Mouse (Mus musculus) hindbrain, embryonic 11.5 days (tissue): ENCODE measurements around the gene Foxr1. TPM values are rescaled to one million over a fixed set of nuclear protein-coding genes. Genes with fewer than 3 reads are reported as not detected.

Experiments used
- ATAC-seq: fragments of 200-750 bp; cut with Nextera tagmentation; 2 replicates; pipeline ENCODE4 v1.8.0; 2017; ENCODE audit warnings: mild to moderate bottlenecking, moderate TSS enrichment, moderate library complexity; ENCODE audit not compliant: low FRiP score
- DNase-seq: peaks from one replicate; pipeline ENCODE4 v3.0.0-alpha.2; 2015; ENCODE audit warnings: low spot score
- H3K27ac ChIP-seq: fragments of 300-500 bp; sonication (generic); 2 replicates; pipeline ENCODE4 v1.5.1; 2014; ENCODE audit warnings: mild to moderate bottlenecking, low read depth, low read length
- H3K27me3 ChIP-seq: fragments of 300-500 bp; sonication (generic); 2 replicates; pipeline ENCODE4 v1.6.1; 2014; ENCODE audit warnings: mild to moderate bottlenecking, low read length, moderate library complexity, mixed read lengths; ENCODE audit not compliant: control insufficient read depth, insufficient read depth
- H3K36me3 ChIP-seq: fragments of 300-500 bp; sonication (generic); 2 replicates; pipeline ENCODE4 v1.6.1; 2014; ENCODE audit warnings: mild to moderate bottlenecking, low read length, moderate library complexity, mixed read lengths; ENCODE audit not compliant: control insufficient read depth, insufficient read depth
- H3K4me1 ChIP-seq: fragments of 300-500 bp; sonication (generic); replicated peaks from 2 replicates; pipeline ENCODE4 v1.6.1; 2014; ENCODE audit warnings: low read length, mixed read lengths; ENCODE audit not compliant: control insufficient read depth, insufficient read depth
- H3K4me2 ChIP-seq: fragments of 300-500 bp; sonication (generic); replicated peaks from 2 replicates; pipeline ENCODE4 v1.6.1; 2014; ENCODE audit warnings: mild to moderate bottlenecking, low read depth, low read length
- H3K4me3 ChIP-seq: fragments of 300-500 bp; sonication (generic); 2 replicates; pipeline ENCODE4 v1.5.1; 2014; ENCODE audit warnings: low read depth, low read length
- H3K9ac ChIP-seq: fragments of 300-500 bp; sonication (generic); 2 replicates; pipeline ENCODE4 v1.6.1; 2014; ENCODE audit warnings: low read depth, low read length
- H3K9me3 ChIP-seq: fragments of 300-500 bp; sonication (generic); 2 replicates; pipeline ENCODE4 v1.6.1; 2016; ENCODE audit warnings: low read length; ENCODE audit not compliant: control insufficient read depth
- WGBS: fragments of 180-500 bp; shearing (Covaris S2); extraction: QIAGEN DNeasy Blood & Tissue Kit; methylation state at CpG from one replicate; pipeline ENCODE4 v1.1.7; 2014; 5-methylcytosine and 5-hydroxymethylcytosine counted together
- polyA plus RNA-seq: library from polyadenylated mRNA; unstranded; fragments of >200 nt; fragmentation: Nextera tagmentation; extraction: Ambion mirVana; gene quantifications from 2 replicates; pipeline ENCODE4 v1.2.1, GENCODE M21; 2014

Foxr1 gene
- polyA plus RNA-seq, 1 experiment from 2014 or later, result not detected

DNA sequence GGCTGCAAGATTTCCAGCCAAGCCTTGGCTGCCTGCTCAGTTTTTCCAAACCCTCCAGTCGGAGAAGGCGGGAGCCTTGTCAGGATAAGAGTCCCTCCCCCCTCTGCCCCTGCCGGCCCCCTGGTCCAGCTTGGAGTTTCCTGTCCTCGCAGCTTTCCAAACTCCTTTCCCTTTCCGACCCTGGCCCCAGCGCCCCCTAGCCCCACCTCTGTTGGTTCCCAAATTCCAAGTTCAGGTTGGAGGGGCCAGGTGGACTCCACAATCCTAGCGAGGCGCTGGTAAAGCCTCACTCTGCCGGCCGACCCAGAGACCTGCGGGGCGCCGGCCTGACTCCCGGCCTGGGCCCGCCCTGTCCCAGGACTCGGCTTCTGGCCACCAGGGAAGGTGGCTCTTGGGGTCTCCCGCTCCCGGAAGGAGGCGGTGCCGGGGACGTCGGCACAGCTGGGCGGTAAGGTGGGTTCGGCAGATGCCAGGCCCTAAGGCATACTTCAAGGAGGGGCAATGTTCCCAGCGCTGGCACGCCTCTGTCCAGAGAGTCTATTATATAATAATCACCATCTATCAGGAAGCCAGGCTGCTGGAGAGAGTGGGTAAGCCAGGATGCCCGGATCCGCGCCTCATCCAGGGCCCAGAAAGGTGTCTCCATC lies 38.1 kb upstream of the Foxr1 start:
- Histone ChIP-seq H3K27ac (peak overlapping the region; percentile 86), H3K9me3 (no peaks in the 10 kb centered on the region), H3K4me3 (peak overlapping the region; percentile 61), H3K4me1 (peaks cover 3% of the 10 kb centered on the region; the same call in 1 of the 2 replicates), H3K4me2 (peak overlapping the region; percentile 98), H3K36me3 (no peaks in the 10 kb centered on the region), H3K9ac (peak overlapping the region; percentile 62), H3K27me3 (peaks cover 2% of the 10 kb centered on the region; the same call in 1 of the 2 replicates)
- DNase-seq (peak; percentile 88), ATAC-seq (peak; percentile 67)
- under 1% methylated on average over 27 of the region's 29 CpGs for WGBS

DNA sequence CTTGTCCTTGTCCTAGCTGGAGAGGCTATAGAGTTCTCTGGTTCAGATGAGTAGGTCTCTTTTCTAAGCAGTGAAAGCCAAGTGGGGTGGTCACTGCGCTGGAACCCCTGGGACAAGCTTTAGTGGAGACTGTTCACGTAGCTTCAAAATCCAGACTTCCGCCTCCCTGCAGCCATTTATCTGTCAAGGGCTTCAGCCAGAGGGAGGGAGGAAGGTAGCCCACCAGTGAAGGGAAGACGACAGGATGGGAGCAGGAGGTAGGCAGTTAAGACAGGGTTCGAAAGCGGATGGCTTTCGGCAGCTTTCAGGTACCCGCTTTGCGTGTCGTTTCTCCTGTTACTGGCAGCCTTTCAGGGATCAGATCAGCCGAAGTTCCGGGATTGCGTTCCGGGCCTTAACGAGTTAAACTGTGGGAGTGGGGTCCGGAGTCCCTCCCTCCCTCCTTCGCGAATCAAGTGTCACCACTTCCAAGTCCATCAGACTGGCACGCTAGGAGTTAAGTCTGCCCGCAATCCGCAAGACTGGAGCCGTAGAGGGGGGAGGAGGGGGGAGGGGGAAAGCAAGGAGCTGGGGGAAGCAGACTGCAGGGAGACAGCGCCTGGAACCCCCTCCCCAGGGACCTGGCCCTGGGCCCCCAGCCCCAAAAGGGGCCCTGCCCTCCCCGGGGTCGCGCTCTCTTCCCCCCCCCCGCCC lies 37.4 kb upstream of the Foxr1 start:
- ATAC-seq (peak; percentile 72), DNase-seq (peak; percentile 92)
- under 1% methylated on average over 22 of the region's 27 CpGs for WGBS
- Histone ChIP-seq H3K27me3 (peaks cover 2% of the 10 kb centered on the region; the same call in 1 of the 2 replicates), H3K4me1 (peaks cover 3% of the 10 kb centered on the region; the same call in 1 of the 2 replicates), H3K36me3 (no peaks in the 10 kb centered on the region), H3K9me3 (no peaks in the 10 kb centered on the region), H3K4me2 (peak overlapping the region; percentile 98), H3K4me3 (peak overlapping the region; percentile 61), H3K27ac (peak overlapping the region; percentile 86), H3K9ac (peak overlapping the region; percentile 62)

DNA sequence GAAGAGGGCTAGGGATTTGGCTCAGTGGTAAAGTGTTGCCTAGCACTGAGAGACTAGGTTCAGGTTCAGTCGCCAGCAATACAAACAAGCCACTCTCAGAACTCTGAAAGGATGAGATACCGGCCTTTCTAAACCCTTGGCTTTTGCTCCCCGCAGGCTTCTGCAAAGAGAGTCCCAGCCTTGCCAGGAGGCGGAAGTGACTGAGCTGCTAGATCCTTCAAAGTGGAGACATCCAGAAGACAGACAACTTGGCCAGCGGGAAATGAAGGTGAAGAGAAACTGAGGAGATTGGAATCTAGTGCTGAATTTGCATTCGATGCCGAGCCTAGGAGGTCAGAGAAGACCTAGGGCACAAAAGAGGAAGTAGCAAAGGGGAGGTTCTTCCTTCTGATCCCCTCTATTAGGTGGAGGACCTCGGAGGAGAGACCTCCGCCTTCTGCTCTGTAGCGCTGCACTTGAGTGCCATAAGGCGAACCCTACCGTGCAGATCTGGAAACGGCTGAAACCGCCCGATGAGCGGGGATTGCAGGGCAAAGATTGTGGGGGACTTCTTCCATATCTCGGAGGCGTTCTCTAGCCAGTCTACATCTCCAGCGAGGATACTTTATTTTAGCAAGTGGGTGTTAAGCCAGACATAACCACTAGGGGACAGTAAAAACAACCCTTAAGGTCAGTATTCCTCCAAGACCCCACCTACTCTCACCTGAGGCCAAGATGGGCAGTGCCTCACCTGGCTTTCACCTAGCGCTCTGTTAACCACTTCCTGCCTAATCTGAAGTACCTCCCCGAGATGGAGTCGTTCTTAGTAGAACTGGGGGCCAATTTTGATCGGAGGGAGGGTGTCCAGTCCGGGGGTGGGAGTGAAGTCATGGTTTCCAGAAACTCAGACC lies 36.6 kb upstream of the Foxr1 start:
- no peak for ATAC-seq
- Histone ChIP-seq H3K27me3 (peaks cover 2% of the 10 kb centered on the region; the same call in 1 of the 2 replicates), H3K4me3 (peak overlapping the region; percentile 61), H3K36me3 (no peaks in the 10 kb centered on the region), H3K4me1 (peaks cover 3% of the 10 kb centered on the region; the same call in 1 of the 2 replicates), H3K27ac (peak overlapping the region; percentile 86), H3K9ac (no peak overlapping the region; the same call in 1 of the 2 replicates), H3K9me3 (no peaks in the 10 kb centered on the region), H3K4me2 (peak overlapping the region; percentile 98)
- 5% methylated on average over 24 of the region's 24 CpGs for WGBS
- DNase-seq, result peak; percentile 81

DNA sequence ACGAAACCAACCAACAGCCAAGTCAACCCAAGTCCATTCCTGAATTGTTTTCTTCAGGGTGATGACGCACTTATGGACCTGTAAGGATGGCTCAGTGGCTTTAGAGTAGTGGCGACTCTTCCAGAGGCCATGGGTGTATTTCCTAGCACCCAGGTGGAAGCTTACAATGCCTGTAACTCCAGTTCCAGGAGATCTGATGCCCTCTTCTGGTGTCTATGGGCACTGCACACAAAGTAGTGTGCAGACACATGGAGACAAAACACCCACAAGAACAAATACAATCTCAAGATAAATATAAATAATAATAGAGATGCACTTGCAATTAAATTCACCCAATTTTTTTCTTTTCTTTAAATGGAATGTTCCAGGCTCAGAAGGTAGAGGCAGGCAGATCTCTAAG lies 35.0 kb upstream of the Foxr1 start:
- WGBS, result 91% methylated on average over 3 of the region's 3 CpGs
- Histone ChIP-seq H3K9ac (no peak overlapping the region), H3K36me3 (no peaks in the 10 kb centered on the region), H3K9me3 (no peaks in the 10 kb centered on the region), H3K4me3 (no peak overlapping the region), H3K27ac (no peak overlapping the region), H3K4me2 (no peak overlapping the region), H3K27me3 (peaks cover 2% of the 10 kb centered on the region; the same call in 1 of the 2 replicates), H3K4me1 (peaks cover 3% of the 10 kb centered on the region; the same call in 1 of the 2 replicates)
- no peak for DNase-seq
- no peak for ATAC-seq

DNA sequence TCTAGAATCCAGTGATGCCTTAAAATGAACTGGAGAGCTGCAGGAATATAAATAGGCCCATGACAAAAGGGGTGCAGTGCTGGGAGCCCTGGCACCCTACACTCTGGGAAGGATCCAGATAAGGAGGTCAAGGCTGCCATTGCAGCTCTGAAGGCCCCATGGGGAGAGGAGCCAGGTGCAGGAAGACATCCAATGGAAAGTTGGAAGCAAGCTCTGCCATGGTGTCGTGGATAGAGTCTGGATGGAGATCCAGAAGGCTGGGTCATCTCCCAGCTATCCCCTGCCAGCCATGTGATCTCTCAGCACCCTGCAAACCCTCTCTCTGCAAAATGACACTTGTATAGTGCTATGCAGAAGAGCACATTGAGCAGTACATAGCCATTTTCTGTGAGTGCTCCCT lies 33.4 kb upstream of the Foxr1 start:
- DNase-seq (no peak), ATAC-seq (no peak)
- 48% methylated on average over 1 of the region's 1 CpGs for WGBS
- Histone ChIP-seq H3K9me3 (no peaks in the 10 kb centered on the region), H3K4me2 (no peak overlapping the region), H3K4me1 (no peaks in the 10 kb centered on the region), H3K27me3 (peaks cover 2% of the 10 kb centered on the region; the same call in 1 of the 2 replicates), H3K9ac (no peak overlapping the region), H3K36me3 (no peaks in the 10 kb centered on the region), H3K4me3 (no peak overlapping the region), H3K27ac (no peak overlapping the region)

DNA sequence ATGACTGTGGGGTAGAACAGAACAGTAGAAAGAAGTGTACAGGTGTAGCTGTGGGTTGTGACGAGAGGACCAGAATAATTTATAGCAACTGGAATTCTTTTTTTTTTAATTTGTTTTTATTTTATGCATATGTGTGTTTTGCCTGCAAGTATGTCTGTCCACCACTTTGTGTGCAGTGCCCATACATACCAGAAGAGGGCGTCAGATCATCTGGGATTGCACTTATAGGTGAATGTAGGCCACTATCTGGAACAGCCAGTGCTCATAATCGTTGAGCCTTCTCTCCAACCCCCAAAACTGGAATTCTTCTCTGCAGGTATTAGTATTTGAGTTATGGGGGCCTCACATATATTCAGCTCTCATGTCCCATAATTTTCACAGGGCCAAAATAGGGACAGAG lies 32.2 kb upstream of the Foxr1 start:
- no peaks in the 10 kb centered on the region for H3K36me3 ChIP-seq
- ATAC-seq, result no peak
- no peaks in the 10 kb centered on the region for H3K9me3 ChIP-seq
- no peak overlapping the region for H3K4me2 ChIP-seq
- no peaks in the 10 kb centered on the region for H3K4me1 ChIP-seq
- no peak overlapping the region for H3K9ac ChIP-seq
- H3K27ac ChIP-seq, result no peak overlapping the region
- 72% methylated on average over 3 of the region's 3 CpGs for WGBS
- no peak for DNase-seq
- no peak overlapping the region for H3K4me3 ChIP-seq
- peaks cover 2% of the 10 kb centered on the region; the same call in 1 of the 2 replicates for H3K27me3 ChIP-seq

DNA sequence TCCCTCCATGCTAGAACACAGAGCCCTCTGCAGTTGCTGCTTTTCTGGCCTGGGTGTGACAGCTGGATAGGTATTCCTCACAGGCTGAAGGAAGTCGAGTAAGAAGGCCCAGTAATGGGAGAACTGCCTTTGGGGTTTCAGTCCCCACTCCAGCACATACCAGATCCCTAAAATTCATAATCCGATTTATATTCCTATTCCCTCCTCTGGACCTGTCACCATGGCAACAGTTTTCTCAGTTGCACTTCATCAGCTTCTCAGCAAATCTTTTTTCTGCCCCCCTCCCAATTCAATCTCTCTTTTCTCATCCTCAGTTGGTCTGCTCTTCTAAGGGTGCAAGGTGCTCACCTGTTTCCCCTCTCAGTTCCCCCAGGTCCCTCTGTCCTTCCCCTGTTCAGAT lies 27.9 kb upstream of the Foxr1 start:
- H3K4me3 ChIP-seq, result no peak overlapping the region
- DNase-seq, result no peak
- no peak for ATAC-seq
- WGBS, result 44% methylated on average over 2 of the region's 2 CpGs
- no peaks in the 10 kb centered on the region for H3K4me1 ChIP-seq
- H3K27me3 ChIP-seq, result no peaks in the 10 kb centered on the region
- no peak overlapping the region for H3K4me2 ChIP-seq
- H3K36me3 ChIP-seq, result no peaks in the 10 kb centered on the region
- H3K9ac ChIP-seq, result no peak overlapping the region
- H3K27ac ChIP-seq, result no peak overlapping the region
- H3K9me3 ChIP-seq, result no peaks in the 10 kb centered on the region

DNA sequence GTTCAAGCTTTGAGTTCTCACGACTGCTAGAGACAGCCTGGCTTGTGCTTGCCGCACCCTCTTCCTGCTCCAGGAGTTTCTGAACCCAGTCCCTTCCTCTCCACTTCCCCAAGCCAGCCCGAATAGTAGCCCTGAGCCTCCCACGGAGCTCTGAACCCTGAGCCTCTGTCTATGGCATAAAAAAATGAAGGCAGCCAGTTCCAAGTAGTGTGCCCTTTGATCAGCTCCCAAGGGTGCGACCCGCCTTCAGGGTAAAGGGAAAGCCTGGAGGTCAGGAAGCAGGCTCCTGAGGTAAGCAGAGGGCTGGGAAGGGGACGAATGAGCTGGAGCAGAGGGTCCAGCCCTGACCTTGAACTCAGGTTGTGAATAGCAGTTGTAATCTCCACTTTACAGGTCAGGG lies 27.3 kb upstream of the Foxr1 start:
- 60% methylated on average over 7 of the region's 7 CpGs for WGBS
- Histone ChIP-seq H3K27me3 (no peaks in the 10 kb centered on the region), H3K27ac (no peak overlapping the region), H3K36me3 (no peaks in the 10 kb centered on the region), H3K9ac (no peak overlapping the region), H3K4me3 (no peak overlapping the region), H3K4me2 (no peak overlapping the region), H3K9me3 (no peaks in the 10 kb centered on the region), H3K4me1 (no peaks in the 10 kb centered on the region)
- no peak for DNase-seq
- no peak for ATAC-seq
